Mouse (Mus musculus): Measurements from ENCODE around the gene Mxd3.

Gene Mxd3

GRCm38 (mm10) chr13:55332331-55332730, 2.7 kb upstream of the Mxd3 start:
- no peak for DNase-seq (ENCODE audit: low spot score in 2 of 2)

- no peak for DNase-seq (ENCODE audit: low spot score in 2 of 2)
Measured at GRCm38 (mm10) chr13:55330567-55331400, 1.2 kb upstream of the Mxd3 start.

GRCm38 (mm10) chr13:55329109-55329682, 427 bp downstream of the Mxd3 start:
- no peak for DNase-seq (ENCODE audit: low spot score in 2 of 2)

DNA sequence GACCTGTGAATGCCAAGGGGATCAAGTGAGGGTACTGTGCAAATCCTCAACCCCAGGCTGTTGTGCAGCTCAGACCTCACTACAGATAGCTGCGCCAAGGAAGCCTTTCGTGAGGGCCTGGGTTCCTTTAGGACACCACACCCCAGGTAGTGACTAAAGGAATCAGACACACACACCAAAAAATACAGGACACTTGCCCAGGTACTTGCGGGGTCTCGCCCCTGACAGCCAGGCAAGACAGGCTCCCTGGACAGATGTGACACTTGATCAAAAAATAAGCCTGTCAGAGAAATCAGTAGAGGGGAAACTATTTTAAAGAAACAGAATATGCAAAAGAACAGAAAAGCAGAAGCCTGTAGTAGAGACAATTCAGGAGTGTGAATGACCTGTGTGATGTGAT, 982 bp downstream of the Mxd3 start:
- DNase-seq (ENCODE audit: low spot score in 2 of 2): no peak

DNA sequence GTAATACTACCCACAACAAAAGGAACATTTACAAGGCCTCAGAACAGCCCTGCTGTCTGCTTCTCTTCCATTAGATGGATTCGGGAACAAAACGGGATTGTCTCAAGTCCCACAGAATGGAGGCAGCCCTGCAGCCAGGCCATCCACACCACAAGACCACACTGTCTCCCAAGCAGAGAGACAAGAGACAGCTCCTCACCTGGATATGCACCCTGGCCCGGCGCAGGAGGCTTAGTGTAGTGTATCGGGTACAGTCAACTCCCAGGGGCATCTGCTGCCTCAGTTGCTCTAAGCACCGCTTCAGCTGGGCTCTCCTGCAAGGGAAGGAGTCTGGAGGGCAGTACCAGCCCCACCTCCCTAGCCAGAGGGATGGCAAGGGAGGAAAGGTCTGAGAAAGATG, 1.5 kb downstream of the Mxd3 start:
- no peak for DNase-seq (ENCODE audit: low spot score in 2 of 2)

GRCm38 (mm10) chr13:55327633-55328032, 2.0 kb downstream of the Mxd3 start:
- DNase-seq (ENCODE audit: low spot score in 2 of 2): peak; percentile 72 to 82

DNA sequence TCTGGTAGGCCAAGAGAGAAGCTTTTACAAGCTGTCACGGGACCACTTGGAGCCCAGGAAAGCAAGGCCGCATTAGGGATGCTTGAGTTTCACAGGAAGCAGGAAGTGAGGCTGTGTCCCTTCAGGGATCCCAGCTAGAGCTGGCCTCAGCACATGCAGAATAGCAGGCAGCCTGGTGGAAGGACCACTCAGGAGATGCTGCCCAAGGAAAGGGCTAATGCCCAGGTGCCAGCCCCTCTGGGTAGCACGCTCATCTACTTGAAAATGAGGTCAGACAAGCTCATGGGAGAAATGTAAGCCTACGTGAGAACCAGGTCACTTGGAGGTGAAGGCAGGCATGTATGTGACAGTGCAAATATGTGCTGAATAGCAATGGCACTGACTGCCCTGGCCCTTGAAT, 2.5 kb downstream of the Mxd3 start:
- no peak for DNase-seq (ENCODE audit: low spot score in 2 of 2)

- DNase-seq (ENCODE audit: low spot score in 2 of 2): no peak
Measured at GRCm38 (mm10) chr13:55325596-55325995, 4.0 kb downstream of the Mxd3 start.

DNA sequence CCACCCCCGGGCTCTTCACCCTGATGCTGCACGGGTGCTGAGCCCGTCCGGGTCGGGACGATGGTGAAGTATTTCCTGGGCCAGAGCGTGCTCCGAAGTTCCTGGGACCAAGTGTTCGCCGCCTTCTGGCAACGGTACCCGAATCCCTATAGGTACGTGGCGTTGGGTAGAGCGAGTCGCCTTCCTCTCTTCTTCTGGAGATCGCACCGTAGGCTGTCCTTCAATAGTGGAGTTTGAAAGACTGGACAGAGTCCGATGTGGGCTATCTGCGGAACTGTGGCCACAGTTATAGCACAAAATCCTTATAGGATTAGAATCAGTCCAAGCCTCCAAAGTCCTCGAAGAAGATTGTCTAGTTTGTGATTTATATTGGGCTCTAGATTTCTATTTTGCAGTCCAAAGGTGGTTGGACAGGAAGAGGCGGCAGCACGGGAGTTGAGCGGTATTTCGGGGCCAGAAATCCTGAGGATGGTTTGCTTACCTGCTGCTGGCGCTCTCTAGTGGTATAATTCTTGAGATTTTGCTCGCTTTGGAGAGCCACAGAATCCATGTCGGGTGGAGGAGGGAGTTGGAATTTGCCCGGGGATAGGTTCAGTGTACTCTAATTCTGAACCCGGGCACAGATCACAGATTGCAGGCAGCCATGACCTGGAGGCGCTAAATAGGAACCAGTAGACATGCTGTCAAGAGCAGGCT, 7.3 kb downstream of the Mxd3 start:
- no peak for DNase-seq (ENCODE audit: low spot score in 2 of 2)

GRCm38 (mm10) chr13:55321434-55322129, 8.0 kb downstream of the Mxd3 start, which contains the start of gene Rab24:
Rab24 (minus strand) TSS chr13:55321946.
- peak; percentile 82 to 87 for DNase-seq (ENCODE audit: low spot score in 2 of 2)

DNA sequence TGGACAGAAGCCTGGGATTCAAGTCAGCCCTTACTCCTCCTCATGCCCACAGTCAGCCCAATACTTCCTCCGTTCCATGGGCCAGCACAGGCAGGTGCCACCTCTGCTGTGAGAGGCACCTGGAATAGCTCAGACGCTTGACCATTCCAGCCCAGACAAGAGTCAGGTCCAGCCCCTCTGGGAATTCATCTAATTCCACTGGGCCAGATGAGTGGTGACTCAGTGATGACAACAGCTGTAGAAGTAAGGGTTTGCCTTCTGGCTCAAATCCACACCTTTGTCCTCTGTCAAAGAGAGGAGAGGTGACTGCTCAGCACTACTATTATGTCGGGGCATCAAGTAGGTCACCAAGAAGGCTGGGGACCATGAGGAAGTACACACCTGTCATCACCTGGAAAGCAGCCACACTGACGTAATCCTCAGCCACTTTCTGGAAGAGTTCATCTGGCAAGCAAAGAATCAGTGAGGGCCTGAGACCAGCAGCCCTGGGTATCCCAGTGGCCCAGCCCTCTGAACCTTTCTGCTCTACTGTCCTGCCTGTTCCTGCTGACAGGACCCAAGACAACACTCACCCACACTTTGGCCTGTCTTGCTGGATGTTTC, 9.6 kb downstream of the Mxd3 start, which contains the start of gene Prelid1:
Gene Prelid1, plus strand, starts transcription at position 570 of the 603 bp plus-strand sequence.
- DNase-seq (ENCODE audit: low spot score in 2 of 2): no peak

GRCm38 (mm10) chr13:55318351-55318750, 11.3 kb downstream of the Mxd3 start:
- DNase-seq (ENCODE audit: low spot score in 2 of 2): no peak

GRCm38 (mm10) chr13:55314891-55315412, 14.7 kb downstream of the Mxd3 start:
- DNase-seq (ENCODE audit: low spot score in 2 of 2): no peak

GRCm38 (mm10) chr13:55313051-55313450, 16.6 kb downstream of the Mxd3 start:
- no peak for DNase-seq (ENCODE audit: low spot score in 2 of 2)

GRCm38 (mm10) chr13:55312028-55312630, 17.5 kb downstream of the Mxd3 start:
- DNase-seq (ENCODE audit: low spot score in 2 of 2): no peak

DNA sequence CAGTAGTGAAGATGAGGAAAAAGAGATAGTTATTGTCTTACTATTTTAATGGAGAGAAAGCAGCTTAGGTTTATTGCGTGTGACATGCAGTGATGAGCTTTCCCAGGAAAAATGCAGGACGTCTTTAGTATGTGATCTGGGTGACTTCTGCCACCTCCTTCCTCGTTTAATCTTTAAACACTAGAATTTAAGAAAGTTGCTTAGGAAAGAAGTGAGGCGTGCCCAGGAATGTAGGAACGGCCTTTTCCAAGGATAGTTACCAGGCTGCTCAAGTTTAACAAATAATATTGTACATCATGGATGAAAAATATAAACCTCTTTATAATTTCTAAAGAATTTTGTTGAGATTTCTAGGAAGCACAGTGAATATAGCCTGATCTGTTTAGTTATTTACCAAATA, 28.7 kb downstream of the Mxd3 start:
- DNase-seq (ENCODE audit: low spot score in 2 of 2): no peak

DNA sequence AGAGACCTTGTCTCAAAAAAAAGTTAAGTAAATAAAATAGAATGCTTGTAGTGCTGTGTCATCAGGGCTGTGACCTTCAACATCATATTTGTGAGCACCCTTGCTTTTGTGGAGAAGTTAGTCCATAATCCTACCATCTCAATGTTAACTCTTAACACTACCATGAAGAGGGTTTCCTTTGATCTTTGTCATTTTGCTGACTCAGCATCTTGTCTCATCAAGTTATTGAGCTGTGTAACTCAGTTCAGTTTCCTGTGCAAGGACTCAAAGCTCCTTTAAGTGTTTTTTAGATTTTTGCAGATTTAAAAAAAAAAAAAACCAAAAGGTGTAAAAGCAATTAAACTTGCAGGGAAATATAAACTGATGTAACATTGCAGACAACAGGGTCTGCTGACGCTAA, 32.9 kb downstream of the Mxd3 start:
- DNase-seq (ENCODE audit: low spot score in 2 of 2): no peak

- DNase-seq (ENCODE audit: low spot score in 2 of 2): no peak
Measured at GRCm38 (mm10) chr13:55288854-55289253, 40.8 kb downstream of the Mxd3 start.

DNA sequence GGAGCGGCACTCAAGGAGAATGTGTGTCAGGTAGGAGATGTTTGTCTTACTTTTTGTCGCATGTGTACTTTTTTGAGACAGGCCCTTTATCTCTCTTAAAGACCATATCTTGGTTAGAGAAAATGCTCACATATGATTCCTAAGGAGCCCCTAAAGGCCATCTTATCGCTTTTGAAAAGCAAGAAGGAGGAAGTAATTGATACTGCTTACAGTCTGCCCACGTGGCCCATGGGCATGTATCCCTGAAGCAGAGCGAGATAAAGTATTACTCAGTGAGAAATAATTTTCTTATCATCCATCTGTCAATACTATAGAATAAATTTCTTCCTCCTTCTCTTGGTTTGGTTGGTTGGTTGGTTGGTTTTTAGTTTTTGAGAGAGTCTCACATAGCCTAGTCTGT, 52.0 kb downstream of the Mxd3 start:
- DNase-seq (ENCODE audit: low spot score in 2 of 2): no peak

- no peak for DNase-seq (ENCODE audit: low spot score in 2 of 2)
Measured at GRCm38 (mm10) chr13:55277203-55277602, 52.4 kb downstream of the Mxd3 start.

Data from urinary bladder, postnatal 36 days (tissue).